Mouse (Mus musculus): Measurements from ENCODE around the gene Fbrsl1. TPM values are rescaled to one million over a fixed set of nuclear protein-coding genes. Genes with fewer than 3 reads are reported as not detected.
A peak's percentile ranks its signal among the peaks of the same experiment; 100 is the strongest.

Gene Fbrsl1
- total RNA-seq (2021) = 10 to 100 TPM; 44.9 to 50.1 TPM
- long read RNA-seq, experiment 1, partial matches to known transcripts = 0 of 3 reads
- long read RNA-seq, experiment 1, other reads (novel, unspliced or antisense) = 1 of 3 reads
- long read RNA-seq, experiment 2, partial matches to known transcripts = 0 of 10 reads
- long read RNA-seq, experiment 2, other reads (novel, unspliced or antisense) = 4 of 10 reads

GRCm38 (mm10) chr5:110448436-110449134 lies at the start of gene Fbrsl1:
Fbrsl1 (minus strand) TSS chr5:110448503.
- DNase-seq = peak; percentile 97 to 98

- DNase-seq = no peak
Observed at GRCm38 (mm10) chr5:110498071-110498470, 49.8 kb upstream of the Fbrsl1 start.

- peak; percentile 56 to 74 for DNase-seq
Observed at GRCm38 (mm10) chr5:110497556-110497955, 49.3 kb upstream of the Fbrsl1 start.

DNA sequence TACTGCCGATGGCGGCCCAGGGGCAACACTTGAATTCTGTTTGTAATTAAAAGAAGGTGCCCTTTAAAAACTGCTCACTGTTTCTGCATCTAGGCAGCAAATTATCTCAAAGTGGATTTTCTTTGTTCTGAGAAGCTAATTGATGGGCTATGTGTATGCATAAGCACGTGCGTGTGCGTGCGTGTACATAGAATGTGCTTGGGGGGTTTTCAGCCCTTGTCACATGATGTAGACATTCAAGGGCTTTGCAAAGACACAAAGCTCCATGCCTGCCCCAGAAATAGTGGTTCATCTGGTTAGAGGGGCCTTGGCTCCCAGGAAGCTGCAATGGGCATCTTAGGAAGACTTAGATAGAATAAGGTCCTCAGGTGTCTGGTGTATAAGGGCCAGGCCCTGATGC lies 46.7 kb upstream of the Fbrsl1 start:
- DNase-seq = no peak

GRCm38 (mm10) chr5:110494396-110494795 lies 46.1 kb upstream of the Fbrsl1 start:
- DNase-seq = peak in 1 of 2 experiments; percentile 18

GRCm38 (mm10) chr5:110493785-110494184 lies 45.5 kb upstream of the Fbrsl1 start:
- DNase-seq = peak; percentile 68 to 77

DNA sequence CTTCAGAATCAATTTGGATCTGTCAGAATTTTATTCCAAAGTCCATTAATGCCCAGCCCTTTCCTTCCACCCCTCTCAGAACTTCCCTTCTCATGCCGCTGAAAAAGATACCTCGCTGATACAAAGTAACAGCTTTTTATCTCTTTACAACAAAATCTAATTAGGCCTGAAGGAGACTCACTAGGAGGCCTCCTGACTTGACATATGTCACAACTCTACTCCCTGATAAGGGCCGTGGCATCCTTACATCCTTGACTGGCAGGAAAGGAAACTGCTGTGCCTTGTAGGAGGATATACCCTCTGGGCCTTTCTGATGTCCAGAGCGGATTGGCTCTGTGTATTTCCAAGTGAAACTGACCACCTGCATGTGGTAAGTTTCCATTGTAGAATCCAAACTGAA lies 41.3 kb upstream of the Fbrsl1 start:
- DNase-seq = no peak

GRCm38 (mm10) chr5:110487943-110488342 lies 39.6 kb upstream of the Fbrsl1 start:
- no peak for DNase-seq

DNA sequence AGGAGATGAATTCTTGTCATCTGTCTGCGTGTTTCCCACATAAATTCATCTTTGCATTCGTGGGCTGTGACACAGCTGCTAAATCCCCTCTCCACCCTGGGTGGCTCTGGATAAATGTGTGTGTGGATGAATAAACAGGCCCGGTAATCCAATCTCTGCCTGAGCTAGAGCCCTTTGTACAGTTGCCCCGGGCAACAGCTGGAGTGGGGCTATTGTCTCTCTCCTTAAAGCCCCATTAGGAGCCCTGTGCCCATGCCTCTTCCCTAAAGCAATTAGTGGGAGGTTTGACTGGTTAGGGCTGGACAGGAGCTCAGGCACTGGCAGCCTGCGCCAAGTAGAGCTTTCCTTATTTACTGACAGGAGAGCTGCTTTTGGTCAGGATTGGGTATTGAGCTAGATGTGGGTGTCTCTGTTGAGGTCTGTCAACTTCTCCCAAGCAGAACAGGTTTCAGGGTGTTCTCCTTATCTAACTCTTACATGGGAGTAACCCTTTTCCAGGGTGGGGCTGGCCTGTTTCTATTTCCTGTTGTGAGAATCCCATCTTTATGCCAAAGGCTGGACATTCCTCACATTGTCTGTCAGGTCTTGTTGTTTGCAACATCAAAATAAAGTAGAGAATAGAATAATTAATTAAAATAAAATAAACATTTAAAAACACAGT lies 38.5 kb upstream of the Fbrsl1 start:
- no peak for DNase-seq

GRCm38 (mm10) chr5:110484711-110485110 lies 36.4 kb upstream of the Fbrsl1 start:
- no peak for DNase-seq

DNA sequence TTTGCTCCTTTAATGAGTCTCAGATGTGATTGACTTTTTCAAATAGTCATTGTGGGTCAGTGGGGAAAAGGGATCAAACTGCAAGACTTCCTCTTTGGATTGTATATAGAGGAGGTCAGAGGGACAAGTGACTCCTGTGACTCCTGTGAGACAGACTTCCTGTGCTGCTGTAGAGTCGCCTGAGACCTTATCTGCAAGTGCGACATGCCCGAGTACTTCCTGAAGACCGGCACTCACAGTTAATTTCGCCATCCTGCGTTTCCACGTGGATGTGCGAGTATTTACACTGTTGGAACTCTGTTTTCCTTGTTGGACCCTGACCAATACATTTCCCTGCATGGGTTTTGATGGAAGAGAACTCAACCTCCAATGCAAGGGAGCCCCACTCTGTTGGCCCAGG lies 30.9 kb upstream of the Fbrsl1 start:
- DNase-seq = no peak

- no peak for DNase-seq
Observed at GRCm38 (mm10) chr5:110474156-110474555, 25.9 kb upstream of the Fbrsl1 start.

GRCm38 (mm10) chr5:110472834-110473233 lies 24.5 kb upstream of the Fbrsl1 start:
- DNase-seq = no peak

DNA sequence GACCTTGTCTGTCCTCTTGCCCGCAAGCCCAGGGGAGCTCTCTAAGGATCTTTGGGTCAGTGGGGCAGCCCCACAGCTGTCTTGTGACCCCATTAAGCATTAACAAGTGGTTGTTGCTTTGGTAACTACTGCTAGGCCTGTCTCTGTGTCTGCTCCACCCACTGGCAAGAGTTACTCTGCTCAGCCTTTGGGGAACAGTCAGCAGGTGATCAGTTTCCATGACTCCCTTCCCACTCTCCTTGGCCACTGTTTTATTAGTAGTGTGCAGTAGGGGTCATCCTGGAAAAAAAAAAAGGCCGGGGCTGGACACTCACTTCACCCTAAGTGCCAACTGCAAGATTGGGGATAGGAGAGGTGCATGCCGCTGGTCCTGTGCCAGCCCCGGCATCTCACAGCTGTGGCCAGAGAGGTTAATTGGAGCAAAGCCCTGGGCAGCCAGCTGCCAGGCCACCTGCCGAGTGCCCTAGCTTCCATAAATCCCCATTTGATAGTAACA lies 23.7 kb upstream of the Fbrsl1 start:
- DNase-seq = no peak

DNA sequence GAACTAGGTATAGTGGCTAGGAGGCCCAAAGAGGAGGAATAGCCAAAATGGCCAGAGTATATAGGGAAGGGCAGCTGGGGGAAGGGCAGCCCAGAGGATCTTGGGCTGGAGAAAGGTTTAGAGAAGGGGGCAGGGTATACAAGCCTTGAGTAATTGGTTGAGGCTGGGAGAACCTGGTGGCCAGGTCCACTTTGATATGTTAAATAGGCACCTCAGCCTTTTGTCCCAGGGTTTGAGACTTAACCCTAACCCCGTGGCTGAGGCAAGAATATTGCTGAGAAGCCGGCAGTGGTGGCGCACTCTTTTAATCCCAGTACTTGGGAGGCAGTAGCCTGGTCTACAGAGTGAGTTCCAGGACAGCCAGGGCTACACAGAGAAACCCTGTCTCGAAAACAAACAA lies 23.0 kb upstream of the Fbrsl1 start:
- DNase-seq = no peak

GRCm38 (mm10) chr5:110469227-110469925 lies 21.1 kb upstream of the Fbrsl1 start:
- no peak for DNase-seq

GRCm38 (mm10) chr5:110468296-110468695 lies 20.0 kb upstream of the Fbrsl1 start:
- no peak for DNase-seq

DNA sequence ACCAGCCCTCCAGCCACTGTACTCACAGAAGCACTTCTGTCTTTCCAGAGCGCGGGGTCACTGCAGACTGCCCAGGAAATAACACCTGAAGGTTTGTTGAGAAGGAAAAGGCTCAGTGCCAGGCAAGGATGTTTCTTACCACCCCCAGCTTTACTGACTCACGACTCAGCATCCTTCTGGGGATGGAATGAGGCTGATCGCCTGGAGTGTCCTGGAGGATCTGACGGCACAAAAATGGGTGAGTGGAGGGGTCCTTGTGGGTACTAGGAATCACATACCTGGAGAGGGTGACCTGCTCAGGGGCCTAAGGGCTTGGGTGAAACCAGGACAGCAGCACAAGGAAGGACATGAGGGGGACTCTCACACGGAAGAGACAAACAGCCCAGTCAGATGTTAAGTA lies 19.4 kb upstream of the Fbrsl1 start:
- no peak for DNase-seq

GRCm38 (mm10) chr5:110466531-110467424 lies 18.5 kb upstream of the Fbrsl1 start:
- DNase-seq = peak; percentile 35 to 44

GRCm38 (mm10) chr5:110462646-110463045 lies 14.3 kb upstream of the Fbrsl1 start:
- DNase-seq = no peak

DNA sequence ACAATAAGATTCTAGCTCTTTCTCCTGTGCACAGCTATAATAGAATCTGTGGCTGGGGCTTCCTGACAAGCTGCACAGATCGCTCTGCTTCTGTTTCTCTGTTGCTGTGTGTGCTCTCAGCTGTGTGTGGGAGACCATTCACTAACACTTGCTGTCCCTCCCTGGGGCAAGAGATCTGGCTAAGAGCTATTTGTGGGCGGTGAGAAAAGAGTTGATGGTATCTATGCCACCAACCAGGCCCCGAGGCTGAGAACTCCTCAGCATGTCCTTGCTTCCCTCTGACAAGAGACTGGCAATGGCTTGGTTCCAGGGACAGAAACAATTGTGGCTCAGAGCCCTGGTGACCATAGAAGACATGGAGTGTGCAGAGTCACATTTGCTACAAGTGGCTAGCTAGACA lies 10.6 kb upstream of the Fbrsl1 start:
- DNase-seq = peak; percentile 65 to 75

- DNase-seq = no peak
Observed at GRCm38 (mm10) chr5:110455272-110455671, 7.0 kb upstream of the Fbrsl1 start.

Measured in heart, adult 18-20 months (tissue).